Mouse (Mus musculus) stomach, embryonic 14.5 days (tissue): Measurements from ENCODE around the gene Lclat1. TPM values are rescaled to one million over a fixed set of nuclear protein-coding genes. Genes with fewer than 3 reads are reported as not detected.

ENCODE experiments used
- ATAC-seq: fragments of 200-750 bp; cut with Nextera tagmentation; 2 replicates; pipeline ENCODE4 v1.8.0; 2017; ENCODE audit warnings: low read depth, moderate TSS enrichment; ENCODE audit not compliant: insufficient number of reproducible peaks, insufficient read depth, low FRiP score
- H3K27ac ChIP-seq: fragments of 300-500 bp; sonication (generic); 2 replicates; pipeline ENCODE4 v1.5.1; 2014; ENCODE audit warnings: mild to moderate bottlenecking, low read length, moderate library complexity, mixed read lengths
- H3K27me3 ChIP-seq: fragments of 300-500 bp; sonication (generic); 2 replicates; pipeline ENCODE4 v1.6.1; 2014; ENCODE audit warnings: low read length, control low read depth, mixed read lengths; ENCODE audit not compliant: control insufficient read depth, insufficient read depth
- H3K36me3 ChIP-seq: fragments of 300-500 bp; sonication (generic); 2 replicates; pipeline ENCODE4 v1.6.1; 2014; ENCODE audit warnings: mild to moderate bottlenecking, control low read depth, low read length, moderate library complexity, mixed read lengths; ENCODE audit not compliant: control insufficient read depth, insufficient read depth
- H3K4me1 ChIP-seq: fragments of 300-500 bp; sonication (generic); 2 replicates; pipeline ENCODE4 v1.6.1; 2014; ENCODE audit warnings: low read length, control low read depth, mixed read lengths; ENCODE audit not compliant: control insufficient read depth, insufficient read depth
- H3K4me2 ChIP-seq: fragments of 300-500 bp; sonication (generic); replicated peaks from 2 replicates; pipeline ENCODE4 v1.6.1; 2014; ENCODE audit warnings: low read depth, low read length, control low read depth
- H3K4me3 ChIP-seq: fragments of 300-500 bp; sonication (generic); 2 replicates; pipeline ENCODE4 v1.5.1; 2014; ENCODE audit warnings: low read depth, low read length, control low read depth
- H3K9ac ChIP-seq: fragments of 300-500 bp; sonication (generic); replicated peaks from 2 replicates; pipeline ENCODE4 v1.6.1; 2014; ENCODE audit warnings: low read depth, mild to moderate bottlenecking, control low read depth, low read length, moderate library complexity, mixed read lengths
- H3K9me3 ChIP-seq: fragments of 300-500 bp; sonication (generic); 2 replicates; pipeline ENCODE4 v1.6.1; 2016; ENCODE audit warnings: low read depth, low read length, control low read depth; ENCODE audit not compliant: control insufficient read depth
- WGBS: fragments of 180-500 bp; shearing (Covaris S2); extraction: QIAGEN DNeasy Blood & Tissue Kit; methylation state at CpG from one replicate; pipeline ENCODE4 v1.1.7; 2014; 5-methylcytosine and 5-hydroxymethylcytosine counted together
- polyA plus RNA-seq: library from polyadenylated mRNA; unstranded; fragments of >200 nt; fragmentation: Nextera tagmentation; extraction: Ambion mirVana; gene quantifications from 2 replicates; pipeline ENCODE4 v1.2.1, GENCODE M21; 2014

The Lclat1 gene
- polyA plus RNA-seq, 1 experiment from 2014 or later = 20.0 TPM

GRCm38 (mm10) chr17:73096484-73096883 lies 11.3 kb upstream of the Lclat1 start:
- H3K27me3 ChIP-seq = no peaks in the 10 kb centered on the region
- H3K27ac ChIP-seq = no peak overlapping the region
- H3K9me3 ChIP-seq = no peaks in the 10 kb centered on the region; the same call in 1 of the 2 replicates
- H3K4me3 ChIP-seq = no peak overlapping the region
- H3K9ac ChIP-seq = no peak overlapping the region
- 36% methylated on average over 5 of the region's 5 CpGs for WGBS
- H3K36me3 ChIP-seq = no peaks in the 10 kb centered on the region
- no peak for ATAC-seq
- H3K4me2 ChIP-seq = no peak overlapping the region
- peaks cover 3% of the 10 kb centered on the region; the same call in 1 of the 2 replicates for H3K4me1 ChIP-seq

GRCm38 (mm10) chr17:73098636-73099035 lies 9.1 kb upstream of the Lclat1 start:
- ATAC-seq = no peak
- Histone ChIP-seq H3K27ac (no peak overlapping the region), H3K4me2 (no peak overlapping the region), H3K9ac (no peak overlapping the region), H3K27me3 (no peaks in the 10 kb centered on the region), H3K36me3 (no peaks in the 10 kb centered on the region), H3K4me3 (no peak overlapping the region), H3K4me1 (peaks cover 3% of the 10 kb centered on the region; the same call in 1 of the 2 replicates), H3K9me3 (no peaks in the 10 kb centered on the region; the same call in 1 of the 2 replicates)
- 63% methylated on average over 1 of the region's 1 CpGs for WGBS

GRCm38 (mm10) chr17:73100396-73100795 lies 7.4 kb upstream of the Lclat1 start:
- H3K27me3 ChIP-seq = no peaks in the 10 kb centered on the region
- H3K27ac ChIP-seq = no peak overlapping the region
- H3K4me2 ChIP-seq = no peak overlapping the region
- H3K9me3 ChIP-seq = no peaks in the 10 kb centered on the region; the same call in 1 of the 2 replicates
- H3K9ac ChIP-seq = no peak overlapping the region
- no peaks in the 10 kb centered on the region for H3K4me1 ChIP-seq
- no peak overlapping the region for H3K4me3 ChIP-seq
- no peaks in the 10 kb centered on the region for H3K36me3 ChIP-seq
- ATAC-seq = no peak
- WGBS = 97% methylated on average over 5 of the region's 5 CpGs

- no peaks in the 10 kb centered on the region for H3K9me3 ChIP-seq
- WGBS = 81% methylated on average over 4 of the region's 4 CpGs
- H3K27me3 ChIP-seq = no peaks in the 10 kb centered on the region
- H3K36me3 ChIP-seq = no peaks in the 10 kb centered on the region
- no peak overlapping the region for H3K4me3 ChIP-seq
- H3K27ac ChIP-seq = no peak overlapping the region
- no peaks in the 10 kb centered on the region for H3K4me1 ChIP-seq
- no peak overlapping the region for H3K9ac ChIP-seq
- no peak for ATAC-seq
- H3K4me2 ChIP-seq = no peak overlapping the region
Measured at GRCm38 (mm10) chr17:73102538-73102937, 5.2 kb upstream of the Lclat1 start.

- WGBS = 5% methylated on average over 35 of the region's 35 CpGs
- ATAC-seq = peak; percentile 30; the same call in 1 of the 2 replicates
- H3K9ac ChIP-seq = peak overlapping the region; percentile 77
Measured at GRCm38 (mm10) chr17:73108170-73108887, 544 bp downstream of the Lclat1 start.

GRCm38 (mm10) chr17:73108888-73109259 lies 1.1 kb downstream of the Lclat1 start:
- H3K4me1 ChIP-seq = 0 out of 2 replicates have a peak, but pooled peaks cover 10% of the 10 kb centered on the region
- no peak overlapping the region for H3K27ac ChIP-seq
- 66% methylated on average over 7 of the region's 7 CpGs for WGBS
- no peaks in the 10 kb centered on the region for H3K36me3 ChIP-seq
- peak overlapping the region; percentile 95 for H3K4me2 ChIP-seq
- no peak for ATAC-seq
- no peak overlapping the region for H3K9ac ChIP-seq
- H3K27me3 ChIP-seq = no peaks in the 10 kb centered on the region
- no peaks in the 10 kb centered on the region for H3K9me3 ChIP-seq
- H3K4me3 ChIP-seq = peak overlapping the region; percentile 92

More at GRCm38 (mm10) chr17:73108170-73108887, 544 bp downstream of the Lclat1 start:
- peak overlapping the region; percentile 61 for H3K27ac ChIP-seq
- 0 out of 2 replicates have a peak, but pooled peaks cover 10% of the 10 kb centered on the region for H3K4me1 ChIP-seq
- H3K9me3 ChIP-seq = no peaks in the 10 kb centered on the region
- H3K4me2 ChIP-seq = peak overlapping the region; percentile 95
- H3K36me3 ChIP-seq = no peaks in the 10 kb centered on the region
- H3K27me3 ChIP-seq = no peaks in the 10 kb centered on the region
- H3K4me3 ChIP-seq = peak overlapping the region; percentile 92

- H3K27me3 ChIP-seq = no peaks in the 10 kb centered on the region
- 59% methylated on average over 7 of the region's 7 CpGs for WGBS
- no peaks in the 10 kb centered on the region for H3K9me3 ChIP-seq
- H3K4me2 ChIP-seq = no peak overlapping the region
- no peak overlapping the region for H3K9ac ChIP-seq
- H3K4me1 ChIP-seq = 0 out of 2 replicates have a peak, but pooled peaks cover 10% of the 10 kb centered on the region
- no peak overlapping the region for H3K27ac ChIP-seq
- H3K36me3 ChIP-seq = no peaks in the 10 kb centered on the region
- no peak overlapping the region for H3K4me3 ChIP-seq
- ATAC-seq = no peak
Measured at GRCm38 (mm10) chr17:73112128-73112527, 4.3 kb downstream of the Lclat1 start.

GRCm38 (mm10) chr17:73112601-73113000 lies 4.8 kb downstream of the Lclat1 start:
- ATAC-seq = no peak
- Histone ChIP-seq H3K9me3 (no peaks in the 10 kb centered on the region), H3K4me2 (no peak overlapping the region), H3K36me3 (no peaks in the 10 kb centered on the region), H3K4me1 (0 out of 2 replicates have a peak, but pooled peaks cover 10% of the 10 kb centered on the region), H3K27ac (no peak overlapping the region), H3K27me3 (no peaks in the 10 kb centered on the region), H3K9ac (no peak overlapping the region), H3K4me3 (no peak overlapping the region)
- 29% methylated on average over 6 of the region's 6 CpGs for WGBS
